Mouse (Mus musculus): ENCODE measurements around the gene Gm36210.

- TF ChIP-seq CTCF (IDR thresholded peaks at IDR 0.05; ENCODE audit: low read depth, low read length) (no peak), POLR2A (IDR thresholded peaks at IDR 0.05; ENCODE audit: extremely low read depth, insufficient read depth, low read length) (no peak)
Measured at GRCm38 (mm10) chr7:4850621-4851314, 55.5 kb downstream of the Gm36210 start.
